Comparison of ENCODE assay signal across 15 mouse cellular contexts in the genomic region with DNA sequence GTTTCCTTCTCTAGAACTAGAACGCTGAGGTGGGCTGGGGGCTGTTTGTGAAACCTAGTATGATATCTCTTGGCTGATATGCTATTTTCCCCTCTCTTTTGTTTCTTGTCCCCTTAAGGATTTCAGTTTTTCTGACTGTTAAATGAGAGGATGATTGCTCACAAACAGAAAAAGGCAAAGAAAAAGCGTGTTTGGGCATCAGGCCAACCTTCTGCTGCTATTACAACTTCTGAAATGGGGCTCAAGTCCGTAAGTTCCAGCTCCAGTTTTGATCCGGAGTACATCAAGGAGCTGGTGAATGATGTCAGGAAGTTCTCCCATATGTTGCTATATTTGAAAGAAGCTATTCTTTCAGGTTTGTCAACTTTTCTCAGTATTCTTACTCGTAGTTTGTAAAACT. TPM values are rescaled to one million over a fixed set of nuclear protein-coding genes. Genes with fewer than 3 reads are reported as not detected.
DNase-seq lines count a peak whose midpoint lies in the region; ATAC-seq and TF ChIP-seq lines count a peak whose summit lies in the region.
"Had no signal": no experiment of that assay in that cellular context is flagged by ENCODE, and none has a peak within 500 bp of the region (broad histone marks: within the 10 kb centered on the region; RNA-seq: fewer than 3 reads in every experiment).

No protein-coding gene starts in this region.

- H3K4me1 ChIP-seq in lung, postnatal 0 days (ENCODE audit: insufficient read depth, low read depth, low read length), result peaks cover 4% of the 10 kb centered on the region; the same call in 1 of the 2 replicates
- H3K4me1 ChIP-seq in lung, adult 2 months (ENCODE audit: control insufficient read depth, insufficient read depth, low read length), result peaks cover 8% of the 10 kb centered on the region
- H3K4me1 ChIP-seq in stomach, embryonic 15.5 days, result 0 out of 2 replicates have a peak, but pooled peaks cover 6% of the 10 kb centered on the region
- no peaks in the 10 kb centered on the region for H3K4me1 ChIP-seq in hindbrain, postnatal 0 days (ENCODE audit: insufficient read depth, low read length)
- H3K4me1 ChIP-seq: hindbrain, embryonic 12.5 days had no signal

- peak overlapping the region; percentile 45 for H3K27ac ChIP-seq in lung, postnatal 0 days (ENCODE audit: low read length)
- H3K27ac ChIP-seq in stomach, embryonic 15.5 days, result peak overlapping the region; percentile 4; the same call in 1 of the 2 replicates
- H3K27ac ChIP-seq in hindbrain, postnatal 0 days, result no peak overlapping the region
- H3K27ac ChIP-seq: hindbrain, embryonic 12.5 days; kidney, postnatal 0 days; limb, embryonic 12.5 days; macrophage had no signal

- 26% methylated on average over 5 of the region's 5 CpGs for WGBS in lung, postnatal 0 days
- 23% methylated on average over 5 of the region's 5 CpGs for WGBS in lung, adult 2 months
- 39% methylated on average over 5 of the region's 5 CpGs for whole genome bisulfite sequencing in stomach, embryonic 15.5 days
- WGBS in hindbrain, postnatal 0 days, result 53% methylated on average over 5 of the region's 5 CpGs

- no peak for TF ChIP-seq POLR2A in lung, adult 2 months (IDR thresholded peaks at IDR 0.05; ENCODE audit: borderline replicate concordance, extremely low read depth, low read depth, low read length)

- H3K9me3 ChIP-seq in lung, postnatal 0 days (ENCODE audit: low read length), result no peaks in the 10 kb centered on the region
- H3K9me3 ChIP-seq in stomach, embryonic 15.5 days, result no peaks in the 10 kb centered on the region
- H3K9me3 ChIP-seq in hindbrain, postnatal 0 days (ENCODE audit: low read length), result no peaks in the 10 kb centered on the region
- H3K9me3 ChIP-seq: hindbrain, embryonic 12.5 days; limb, embryonic 12.5 days had no signal

- peak overlapping the region; percentile 5 for H3K4me2 ChIP-seq in lung, postnatal 0 days (replicated peaks; ENCODE audit: low read depth, low read length)
- H3K4me2 ChIP-seq in stomach, embryonic 15.5 days, result no peak overlapping the region
- no peak overlapping the region for H3K4me2 ChIP-seq in hindbrain, postnatal 0 days (ENCODE audit: low read depth, low read length)
- H3K4me2 ChIP-seq: hindbrain, embryonic 12.5 days; limb, embryonic 12.5 days had no signal

- TF ChIP-seq EP300 in lung, postnatal 0 days (IDR thresholded peaks at IDR 0.05), result no peak

- no peak for ATAC-seq in lung, postnatal 0 days
- ATAC-seq in stomach, embryonic 15.5 days (ENCODE audit: insufficient read depth, low FRiP score, low read depth), result no peak
- ATAC-seq in hindbrain, postnatal 0 days, result no peak

- no peaks in the 10 kb centered on the region for H3K36me3 ChIP-seq in lung, postnatal 0 days (ENCODE audit: insufficient read depth, low read length)
- no peaks in the 10 kb centered on the region for H3K36me3 ChIP-seq in stomach, embryonic 15.5 days
- H3K36me3 ChIP-seq in hindbrain, postnatal 0 days (ENCODE audit: insufficient read depth, low read length), result no peaks in the 10 kb centered on the region
- H3K36me3 ChIP-seq: hindbrain, embryonic 12.5 days had no signal

- H3K27me3 ChIP-seq in lung, postnatal 0 days (replicated peaks; ENCODE audit: insufficient read depth, low read length), result no peaks in the 10 kb centered on the region
- H3K27me3 ChIP-seq in stomach, embryonic 15.5 days (replicated peaks), result no peaks in the 10 kb centered on the region
- H3K27me3 ChIP-seq in hindbrain, postnatal 0 days (ENCODE audit: insufficient read depth, low read length), result no peaks in the 10 kb centered on the region
- H3K27me3 ChIP-seq: limb, embryonic 12.5 days had no signal

- peak; percentile 31 for DNase-seq in adrenal gland, adult 2 months
- DNase-seq in adrenal gland, adult 8-10 months, result no peak
- DNase-seq in heart, adult 8-10 months (ENCODE audit: low spot score), result peak; percentile 34
- DNase-seq in heart, adult 9 months (ENCODE audit: low spot score in 2 of 2), result no peak
- no peak for DNase-seq in lung, postnatal 0 days (ENCODE audit: low spot score)
- DNase-seq in lung, adult 2 months, result no peak
- no peak for DNase-seq in hindbrain, postnatal 0 days (ENCODE audit: low spot score)
- DNase-seq: cerebellum, adult 2 months; retina, postnatal 1 day; thymus, postnatal 14 days had no signal

- H3K9ac ChIP-seq in lung, postnatal 0 days (replicated peaks; ENCODE audit: low read depth), result no peak overlapping the region
- H3K9ac ChIP-seq in stomach, embryonic 15.5 days, result no peak overlapping the region
- H3K9ac ChIP-seq in hindbrain, postnatal 0 days (replicated peaks; ENCODE audit: low read length), result no peak overlapping the region
- H3K9ac ChIP-seq: hindbrain, embryonic 12.5 days; limb, embryonic 12.5 days had no signal

- TF ChIP-seq CTCF in lung, postnatal 0 days (IDR thresholded peaks at IDR 0.05), result no peak
- no peak for TF ChIP-seq CTCF in lung, adult 2 months (IDR thresholded peaks at IDR 0.05; ENCODE audit: insufficient read depth, low read length)
- no peak for TF ChIP-seq CTCF in hindbrain, postnatal 0 days (IDR thresholded peaks at IDR 0.05; ENCODE audit: low read depth)

- no peak overlapping the region for H3K4me3 ChIP-seq in lung, postnatal 0 days (ENCODE audit: low read depth, low read length)
- H3K4me3 ChIP-seq in lung, adult 2 months (replicated peaks; ENCODE audit: extremely low read depth, low read depth, low read length), result no peak overlapping the region
- no peak overlapping the region for H3K4me3 ChIP-seq in stomach, embryonic 15.5 days (replicated peaks)
- no peak overlapping the region for H3K4me3 ChIP-seq in hindbrain, postnatal 0 days (ENCODE audit: low read length)
- H3K4me3 ChIP-seq: hindbrain, embryonic 12.5 days; limb, embryonic 12.5 days had no signal

RNA-seq across cellular contexts. Expression of a gene that starts 21.4 kb away (rescaled TPM):
- total RNA-seq in adrenal gland, adult 2 months (2021), result 10 to 100 TPM; 50.2 to 60.6 TPM
- polyA plus RNA-seq in adrenal gland, adult 2 months (2012; rRNA removed), result 9.1 and 9.9 TPM in 2 replicates
- 10 to 100 TPM; 47.3 to 67.5 (median 51.3) TPM for total RNA-seq in adrenal gland, adult 8-10 months (2022)
- total RNA-seq in heart, adult 8-10 months (2022), result 10 to 100 TPM; 33.4 to 38.6 (median 37.2) TPM
- polyA plus RNA-seq in lung, postnatal 0 days (2015; fragmentation: Nextera tagmentation; extraction: Ambion mirVana), result 56.8 and 67.2 TPM in 2 replicates
- 51.0 and 73.8 TPM in 2 replicates for polyA plus RNA-seq in lung, adult 2 months (2012; rRNA removed)
- polyA plus RNA-seq in stomach, embryonic 15.5 days (2015; fragmentation: Nextera tagmentation; extraction: Ambion mirVana), result 39.4 and 42.8 TPM in 2 replicates
- 21.7 and 21.8 TPM in 2 replicates for total RNA-seq in hindbrain, postnatal 0 days (2014; rRNA removed)
- polyA plus RNA-seq in hindbrain, postnatal 0 days (2015; fragmentation: Nextera tagmentation; extraction: Ambion mirVana), result 13.6 and 14.8 TPM in 2 replicates

Comparison
In these comparisons a context has a peak if more than half of its experiments do, and no peak if none do; other contexts are left out.
1. DNase-seq: peak in adrenal gland, adult 2 months (single experiment) and heart, adult 8-10 months (single experiment); none in adrenal gland, adult 8-10 months (single experiment), heart, adult 9 months (0 of 2), lung, postnatal 0 days (single experiment), lung, adult 2 months (single experiment) and hindbrain, postnatal 0 days (single experiment).